Mouse (Mus musculus): ENCODE results near the gene Usp29. TPM values are rescaled to one million over a fixed set of nuclear protein-coding genes. Genes with fewer than 3 reads are reported as not detected.

The Usp29 gene
- polyA plus RNA-seq, 1 experiment: not detected

- DNase-seq (ENCODE audit: low read depth in 1 of 2, low spot score in 2 of 2): no peak
- Histone ChIP-seq H3K36me3 (ENCODE audit: control insufficient read depth, insufficient read depth, low read length) (no peaks in the 10 kb centered on the region), H3K27me3 (ENCODE audit: control insufficient read depth, insufficient read depth, low read length) (no peaks in the 10 kb centered on the region), H3K4me3 (ENCODE audit: extremely low read depth, insufficient read depth, insufficient read length) (no peak overlapping the region), H3K27ac (ENCODE audit: insufficient read depth, low read length) (no peak overlapping the region), H3K4me1 (ENCODE audit: control insufficient read depth, insufficient read depth, insufficient read length) (no peaks in the 10 kb centered on the region)
- no peak for TF ChIP-seq POLR2A (IDR thresholded peaks at IDR 0.05; ENCODE audit: low read depth, low read length)
- no peak for TF ChIP-seq CTCF (IDR thresholded peaks at IDR 0.05; ENCODE audit: extremely low read depth, insufficient read depth, insufficient read length, insufficient replicate concordance)
- 83% methylated on average over 8 of the region's 8 CpGs for WGBS
Observed at GRCm38 (mm10) chr7:6903489-6903888, 173.1 kb downstream of the Usp29 start.

GRCm38 (mm10) chr7:6910527-6910926 is 180.1 kb downstream of the Usp29 start:
- H3K36me3 ChIP-seq (ENCODE audit: control insufficient read depth, insufficient read depth, low read length): no peaks in the 10 kb centered on the region
- H3K4me1 ChIP-seq (ENCODE audit: control insufficient read depth, insufficient read depth, insufficient read length): no peaks in the 10 kb centered on the region
- WGBS: 48% methylated on average over 7 of the region's 7 CpGs
- TF ChIP-seq POLR2A (IDR thresholded peaks at IDR 0.05; ENCODE audit: low read depth, low read length) (no peak), CTCF (IDR thresholded peaks at IDR 0.05; ENCODE audit: extremely low read depth, insufficient read depth, insufficient read length, insufficient replicate concordance) (no peak)
- no peak for DNase-seq (ENCODE audit: low read depth in 1 of 2, low spot score in 2 of 2)
- H3K4me3 ChIP-seq (ENCODE audit: extremely low read depth, insufficient read depth, insufficient read length): no peak overlapping the region
- H3K27ac ChIP-seq (ENCODE audit: insufficient read depth, low read length): no peak overlapping the region
- H3K27me3 ChIP-seq (ENCODE audit: control insufficient read depth, insufficient read depth, low read length): no peaks in the 10 kb centered on the region

GRCm38 (mm10) chr7:6911731-6912130 is 181.4 kb downstream of the Usp29 start:
- WGBS: 80% methylated on average over 5 of the region's 5 CpGs
- H3K4me1 ChIP-seq (ENCODE audit: control insufficient read depth, insufficient read depth, insufficient read length): no peaks in the 10 kb centered on the region
- no peaks in the 10 kb centered on the region for H3K27me3 ChIP-seq (ENCODE audit: control insufficient read depth, insufficient read depth, low read length)
- no peak for DNase-seq (ENCODE audit: low read depth in 1 of 2, low spot score in 2 of 2)
- no peak overlapping the region for H3K27ac ChIP-seq (ENCODE audit: insufficient read depth, low read length)
- no peak overlapping the region for H3K4me3 ChIP-seq (ENCODE audit: extremely low read depth, insufficient read depth, insufficient read length)
- no peaks in the 10 kb centered on the region for H3K36me3 ChIP-seq (ENCODE audit: control insufficient read depth, insufficient read depth, low read length)
- no peak for TF ChIP-seq CTCF (IDR thresholded peaks at IDR 0.05; ENCODE audit: extremely low read depth, insufficient read depth, insufficient read length, insufficient replicate concordance)
- no peak for TF ChIP-seq POLR2A (IDR thresholded peaks at IDR 0.05; ENCODE audit: low read depth, low read length)

- no peaks in the 10 kb centered on the region for H3K36me3 ChIP-seq (ENCODE audit: control insufficient read depth, insufficient read depth, low read length)
- H3K27me3 ChIP-seq (ENCODE audit: control insufficient read depth, insufficient read depth, low read length): no peaks in the 10 kb centered on the region
- 22% methylated on average over 30 of the region's 30 CpGs for WGBS
- DNase-seq (ENCODE audit: low read depth in 1 of 2, low spot score in 2 of 2): no peak
- H3K4me1 ChIP-seq (ENCODE audit: control insufficient read depth, insufficient read depth, insufficient read length): no peaks in the 10 kb centered on the region
- no peak for TF ChIP-seq CTCF (IDR thresholded peaks at IDR 0.05; ENCODE audit: extremely low read depth, insufficient read depth, insufficient read length, insufficient replicate concordance)
- TF ChIP-seq POLR2A (IDR thresholded peaks at IDR 0.05; ENCODE audit: low read depth, low read length): no peak
- no peak overlapping the region for H3K27ac ChIP-seq (ENCODE audit: insufficient read depth, low read length)
- H3K4me3 ChIP-seq (ENCODE audit: extremely low read depth, insufficient read depth, insufficient read length): no peak overlapping the region
Observed at GRCm38 (mm10) chr7:6913439-6914380, 183.3 kb downstream of the Usp29 start.

- Histone ChIP-seq H3K4me1 (ENCODE audit: control insufficient read depth, insufficient read depth, insufficient read length) (no peaks in the 10 kb centered on the region), H3K4me3 (ENCODE audit: extremely low read depth, insufficient read depth, insufficient read length) (no peak overlapping the region), H3K36me3 (ENCODE audit: control insufficient read depth, insufficient read depth, low read length) (no peaks in the 10 kb centered on the region), H3K27me3 (ENCODE audit: control insufficient read depth, insufficient read depth, low read length) (no peaks in the 10 kb centered on the region), H3K27ac (ENCODE audit: insufficient read depth, low read length) (no peak overlapping the region)
- DNase-seq (ENCODE audit: low read depth in 1 of 2, low spot score in 2 of 2): no peak
- TF ChIP-seq POLR2A (IDR thresholded peaks at IDR 0.05; ENCODE audit: low read depth, low read length) (no peak), CTCF (IDR thresholded peaks at IDR 0.05; ENCODE audit: extremely low read depth, insufficient read depth, insufficient read length, insufficient replicate concordance) (no peak)
- WGBS: 75% methylated on average over 5 of the region's 5 CpGs
Observed at GRCm38 (mm10) chr7:6917126-6917525, 186.7 kb downstream of the Usp29 start.

- Histone ChIP-seq H3K27ac (ENCODE audit: insufficient read depth, low read length) (no peak overlapping the region), H3K36me3 (ENCODE audit: control insufficient read depth, insufficient read depth, low read length) (no peaks in the 10 kb centered on the region), H3K4me1 (ENCODE audit: control insufficient read depth, insufficient read depth, insufficient read length) (no peaks in the 10 kb centered on the region), H3K27me3 (ENCODE audit: control insufficient read depth, insufficient read depth, low read length) (no peaks in the 10 kb centered on the region), H3K4me3 (ENCODE audit: extremely low read depth, insufficient read depth, insufficient read length) (no peak overlapping the region)
- peak; percentile 17; the same call in 1 of the 2 replicates for TF ChIP-seq CTCF (IDR thresholded peaks at IDR 0.05; ENCODE audit: extremely low read depth, insufficient read depth, insufficient read length, insufficient replicate concordance)
- TF ChIP-seq POLR2A (IDR thresholded peaks at IDR 0.05; ENCODE audit: low read depth, low read length): no peak
- peak in 1 of 2 experiments; percentile 11 for DNase-seq (ENCODE audit: low read depth in 1 of 2, low spot score in 2 of 2)
- WGBS: 12% methylated on average over 10 of the region's 10 CpGs
Observed at GRCm38 (mm10) chr7:6918267-6918666, 187.9 kb downstream of the Usp29 start.
